Mouse (Mus musculus) olfactory bulb, adult 2 months (tissue): Measurements from ENCODE around the gene Cic.

Experiments
- CTCF ChIP-seq: fragments of 200-500 bp; IDR thresholded peaks from 2 replicates; pipeline ENCODE4 v1.5.1; 2012; ENCODE audit warnings: low read depth, mild to moderate bottlenecking, low read length, moderate library complexity; ENCODE audit not compliant: insufficient read depth
- POLR2A ChIP-seq: fragments of 200-500 bp; IDR thresholded peaks from 2 replicates; pipeline ENCODE4 v1.6.1; 2012; ENCODE audit warnings: mild to moderate bottlenecking, low read depth, low read length, moderate library complexity; ENCODE audit not compliant: insufficient read depth

DNA sequence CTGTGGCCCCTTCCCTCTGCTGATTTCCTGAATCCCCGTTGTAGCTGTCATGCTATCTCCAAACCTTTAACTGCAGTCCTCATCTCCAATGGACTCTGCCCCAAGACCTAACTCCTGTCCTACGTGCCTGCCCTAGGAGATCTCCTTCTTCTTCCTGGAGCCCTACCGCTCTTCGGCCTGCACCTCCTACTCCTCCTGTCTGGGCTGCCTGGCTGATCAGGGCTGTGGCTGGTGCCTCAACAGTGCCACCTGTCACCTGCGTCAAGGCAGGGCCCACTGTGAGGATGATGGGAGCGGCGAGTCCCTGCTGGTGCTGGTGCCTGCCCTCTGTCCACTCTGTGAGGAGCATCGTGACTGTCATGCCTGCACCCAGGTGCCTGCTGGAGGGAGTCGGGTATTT lies 71.8 kb downstream of the Cic start:
- TF ChIP-seq CTCF: no peak
- no peak for TF ChIP-seq POLR2A
